Mouse (Mus musculus) layer of hippocampus, adult 18-20 months (tissue): Measurements from ENCODE around the gene Cdkal1. TPM values are rescaled to one million over a fixed set of nuclear protein-coding genes. Genes with fewer than 3 reads are reported as not detected.

Experiments used
- DNase-seq, 2 experiments: peaks; one replicate each; pipeline ENCODE4 v3.0.0; 2022; ENCODE audit warnings: low spot score in 2 of 2
- total RNA-seq, 2 experiments: library from RNA; stranded (reverse); gene quantifications; 2 replicates each; pipeline ENCODE4 v1.2.3; 2021

The Cdkal1 gene
- total RNA-seq, 2 experiments from 2014 or later: 26.0 to 26.3 TPM

DNA sequence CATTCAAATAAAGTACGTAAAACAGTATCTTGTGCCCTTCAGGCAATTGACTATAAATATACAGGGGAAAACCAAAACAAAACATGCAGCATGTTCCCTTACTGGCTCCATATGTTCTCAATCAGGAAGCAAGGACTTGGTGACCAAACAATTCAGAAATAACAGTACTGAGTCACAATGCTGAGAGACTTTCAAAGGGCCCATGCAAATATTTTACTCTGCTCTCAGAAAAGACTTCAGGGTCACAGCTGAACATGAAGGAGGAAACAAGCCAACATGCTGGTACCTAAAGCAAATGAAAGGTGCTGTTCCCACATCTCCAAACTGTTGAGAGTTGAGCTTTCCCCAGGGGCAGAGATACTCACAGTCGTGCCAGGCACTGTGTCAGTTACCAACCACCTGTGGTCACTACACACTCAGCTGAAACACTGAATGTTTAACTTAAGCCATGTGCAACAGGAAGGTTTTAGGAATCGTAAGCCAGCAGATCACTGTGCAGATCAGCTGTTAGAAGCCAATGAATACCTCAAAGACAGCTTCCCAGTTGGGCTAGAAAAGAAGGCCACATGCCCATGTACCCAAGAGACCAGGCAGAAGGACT, 140.1 kb downstream of the Cdkal1 start:
- DNase-seq: peak in 1 of 2 experiments; percentile 8

DNA sequence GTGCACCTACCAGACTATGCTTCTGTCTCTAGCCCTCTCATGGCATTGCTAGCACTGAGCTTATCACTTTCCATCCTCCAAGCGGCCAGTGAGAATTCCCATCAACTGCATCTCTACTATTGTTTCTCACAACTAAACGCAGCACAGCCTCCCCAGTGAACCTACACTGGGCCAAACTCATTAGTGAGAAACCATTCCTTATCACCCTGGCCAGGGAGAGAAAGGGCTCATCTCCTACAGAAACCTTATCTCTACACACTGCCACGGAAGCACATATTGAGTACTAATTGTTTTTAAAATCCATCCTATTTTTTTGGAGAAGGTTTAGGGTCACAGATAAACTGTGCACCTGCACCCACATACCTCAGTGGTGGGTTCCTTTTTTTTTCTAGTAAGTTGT, 147.9 kb downstream of the Cdkal1 start:
- DNase-seq: no peak

DNA sequence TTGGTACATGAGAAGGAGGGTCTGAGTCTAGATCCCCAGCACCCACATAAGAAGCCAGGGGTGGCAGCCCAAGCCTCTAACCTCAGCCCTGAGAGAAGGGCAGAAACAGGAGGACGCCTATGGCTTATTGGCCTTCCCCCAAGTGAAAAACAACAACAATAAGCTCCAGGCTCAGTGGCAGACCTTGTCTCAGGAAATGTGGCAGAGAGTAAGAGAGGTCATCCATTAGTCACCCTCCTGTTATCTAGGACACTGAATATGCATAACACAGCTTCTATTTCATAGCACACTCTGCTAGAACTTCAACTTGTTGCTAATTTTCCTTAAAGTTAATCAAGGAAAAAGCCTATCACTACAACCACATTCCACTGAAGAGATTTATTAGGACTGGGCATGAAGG, 154.1 kb downstream of the Cdkal1 start:
- no peak for DNase-seq

DNA sequence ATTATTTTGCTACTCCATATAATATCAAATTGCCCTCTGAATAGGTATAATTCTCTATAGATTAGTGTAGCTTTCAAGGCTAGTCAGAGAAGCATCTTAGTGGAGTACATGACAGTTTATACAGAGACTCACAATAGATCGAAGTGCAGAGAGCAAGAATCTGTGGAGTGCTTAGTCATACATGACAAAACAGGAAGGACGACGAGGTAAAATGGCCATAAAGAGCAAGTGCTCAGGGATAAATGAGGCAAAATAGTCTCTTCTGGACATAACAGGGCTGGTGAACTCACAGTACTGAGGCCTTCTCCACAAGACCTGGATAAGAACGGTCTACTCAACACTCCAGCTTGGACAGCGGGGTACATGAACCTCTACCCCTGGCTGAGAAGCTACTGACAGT, 155.6 kb downstream of the Cdkal1 start:
- DNase-seq: no peak

DNA sequence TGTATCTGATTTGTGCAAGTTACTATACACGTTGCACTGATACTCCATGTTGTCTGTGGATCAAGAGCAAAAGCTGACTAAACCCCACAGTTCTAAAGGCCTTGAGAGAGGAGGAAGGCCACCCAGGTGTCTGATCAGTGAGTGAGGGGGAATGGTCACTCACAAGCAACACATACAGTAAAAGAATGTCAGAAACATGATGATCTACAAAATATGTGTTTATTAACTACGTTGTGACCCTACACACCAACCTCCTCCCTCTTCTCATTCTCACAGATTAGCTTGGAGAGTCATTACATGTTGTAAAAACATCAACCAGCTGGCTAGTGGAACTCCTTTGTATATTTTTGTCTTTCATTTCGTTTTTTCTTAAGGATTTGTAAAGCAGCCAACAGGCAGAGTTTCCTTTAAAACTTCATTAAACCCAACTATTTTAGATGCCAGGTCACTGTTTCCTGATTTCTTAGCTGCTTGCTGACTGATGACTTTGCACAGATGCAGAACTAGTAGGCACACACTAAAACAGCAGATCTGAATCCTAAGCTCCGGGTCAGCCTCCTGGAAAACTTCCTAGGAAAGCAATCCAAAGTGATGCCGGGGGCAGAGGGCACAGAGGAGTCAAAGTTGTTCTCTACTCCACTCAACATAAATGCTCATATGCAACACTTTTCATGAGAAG, 157.0 kb downstream of the Cdkal1 start:
- DNase-seq: no peak

DNA sequence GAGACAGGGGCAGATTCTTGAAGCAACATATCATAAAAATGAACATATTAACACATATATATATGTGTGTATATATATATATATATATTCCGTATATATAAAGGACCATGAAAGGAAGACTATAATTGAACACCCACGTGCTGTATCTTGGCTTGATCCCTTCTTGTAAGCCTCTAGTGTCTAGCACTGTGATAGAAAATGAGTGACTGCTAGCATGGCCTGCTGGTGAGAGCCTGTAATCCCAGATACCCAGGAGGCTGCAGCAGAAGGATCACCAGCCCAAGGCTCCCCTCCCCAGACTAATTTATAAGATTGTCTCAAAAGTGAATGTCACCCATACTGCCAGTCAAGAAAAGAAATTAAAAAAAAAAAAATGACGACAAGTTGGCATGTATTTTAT, 158.2 kb downstream of the Cdkal1 start:
- DNase-seq: no peak

DNA sequence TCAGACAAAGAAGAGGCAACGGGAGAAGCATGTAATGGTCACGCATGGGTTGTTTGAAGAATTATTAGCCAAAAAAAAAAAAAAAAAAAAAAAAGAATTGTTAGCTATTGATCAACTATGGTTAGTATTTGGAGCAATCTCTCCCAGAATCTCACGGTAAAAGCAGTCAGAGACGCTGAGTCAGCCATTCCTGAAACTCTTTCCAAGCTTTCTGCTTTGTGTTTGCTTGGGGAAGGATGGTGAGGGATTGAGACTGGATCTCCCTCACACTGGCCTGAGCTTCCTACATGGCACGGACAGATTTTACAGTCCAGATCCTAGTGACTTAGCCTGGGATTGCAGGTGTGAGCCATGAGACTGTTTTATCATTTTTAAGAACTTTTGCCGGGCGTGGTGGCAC, 164.7 kb downstream of the Cdkal1 start:
- no peak for DNase-seq

DNA sequence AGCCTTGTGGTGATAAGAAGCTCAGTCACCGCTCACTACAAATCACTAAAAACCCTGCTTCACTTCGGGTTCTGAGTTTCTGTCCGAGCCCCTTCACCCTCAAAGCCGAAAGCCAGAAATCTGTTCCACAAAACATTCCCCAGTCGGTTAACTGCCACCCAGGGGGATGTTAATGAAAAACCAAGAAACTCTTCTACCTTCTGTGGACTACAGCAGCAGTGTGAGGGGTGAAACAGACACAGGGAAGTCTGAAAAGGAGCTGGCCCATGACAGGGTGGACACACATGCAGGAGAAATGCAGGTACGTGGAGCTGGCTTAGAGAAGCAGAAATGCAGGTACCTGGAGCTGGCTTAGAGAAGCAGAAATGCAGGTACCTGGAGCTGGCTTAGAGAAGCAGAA, 166.6 kb downstream of the Cdkal1 start:
- no peak for DNase-seq

DNA sequence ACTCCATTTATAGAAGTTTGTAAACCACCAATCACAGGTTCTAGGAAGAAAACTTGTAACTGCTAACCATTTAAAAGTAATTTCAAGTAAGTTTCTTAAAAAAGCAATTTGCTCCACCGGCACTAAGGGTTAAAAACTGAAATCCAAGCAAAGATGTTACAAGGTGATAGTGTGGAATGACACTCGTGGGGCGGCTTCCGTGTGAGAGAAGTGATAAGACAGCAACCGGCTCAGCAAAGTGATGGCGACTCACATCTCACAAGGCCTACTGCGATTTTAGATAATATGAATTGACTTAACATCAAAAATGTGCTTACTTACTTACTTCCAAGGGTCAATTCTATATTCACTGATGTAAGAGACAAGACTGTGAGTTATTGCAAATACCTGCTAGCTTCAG, 167.6 kb downstream of the Cdkal1 start:
- no peak for DNase-seq

DNA sequence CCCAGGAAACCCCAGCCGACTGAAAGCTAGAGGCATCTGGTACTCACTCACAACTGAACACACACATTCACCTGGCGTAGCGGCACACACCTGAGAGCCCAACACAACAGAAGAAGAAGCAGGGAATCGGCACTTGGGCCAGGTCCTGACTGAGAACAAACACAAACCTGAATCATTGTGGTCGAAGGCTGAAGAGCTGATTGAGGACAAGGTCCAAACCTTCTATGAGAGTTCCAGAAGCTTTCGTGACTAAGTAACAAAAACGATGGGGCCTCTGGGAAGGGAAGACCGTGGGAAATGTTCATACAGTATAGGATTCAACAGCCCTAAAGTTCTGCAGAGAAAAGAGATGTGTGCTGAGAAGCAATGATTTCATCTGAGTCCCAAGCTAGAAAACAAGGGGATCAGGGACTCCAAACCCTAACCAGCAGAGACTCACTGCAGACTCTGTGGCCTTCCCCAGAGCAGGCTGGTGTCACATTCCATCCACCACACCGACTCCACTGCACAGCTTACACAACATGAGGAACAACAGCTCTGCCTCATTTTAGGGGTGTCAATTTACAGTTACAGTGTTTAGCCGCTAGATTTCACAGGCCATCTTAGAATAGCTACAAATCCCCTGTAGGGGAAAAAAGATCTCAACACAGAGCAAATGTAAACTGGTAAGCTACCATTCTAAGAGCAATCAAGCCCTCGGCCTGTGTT, 175.8 kb downstream of the Cdkal1 start:
- DNase-seq: no peak

DNA sequence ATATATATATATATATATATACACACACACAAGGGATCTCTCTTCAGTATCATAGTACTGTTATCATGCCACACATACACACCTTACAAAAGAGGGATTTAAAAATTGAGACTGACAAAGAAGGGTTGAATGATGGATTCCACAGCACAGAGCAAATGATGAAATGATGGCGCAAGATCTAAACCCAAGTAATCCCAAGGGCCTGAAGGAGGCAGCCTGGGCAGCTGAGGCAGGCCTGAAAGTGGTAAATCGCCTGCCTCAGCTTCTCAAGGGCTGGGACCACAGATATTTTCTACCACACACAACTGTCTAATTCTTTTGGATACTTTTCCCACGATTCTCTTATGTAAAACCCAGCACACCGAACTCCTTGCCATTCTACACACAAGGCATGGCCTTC, 177.9 kb downstream of the Cdkal1 start:
- no peak for DNase-seq

DNA sequence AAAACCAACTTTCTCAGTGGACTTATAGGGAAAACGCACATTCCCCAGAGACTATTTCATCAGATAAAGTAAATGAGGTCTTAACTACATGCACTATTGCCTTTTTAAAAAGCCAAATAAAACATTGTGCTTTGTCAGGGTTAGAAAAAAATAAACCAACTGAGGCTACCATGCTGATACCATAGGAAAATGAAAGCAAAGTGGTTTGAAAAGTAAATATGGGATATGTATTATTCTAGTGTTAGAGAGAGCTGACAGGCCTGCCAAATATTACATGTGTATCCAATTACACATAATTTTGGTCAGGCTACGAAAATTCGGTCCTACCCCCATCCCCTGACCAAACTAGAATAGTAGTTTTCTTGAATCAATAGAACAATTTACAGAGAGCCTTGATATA, 184.8 kb downstream of the Cdkal1 start:
- DNase-seq: no peak

DNA sequence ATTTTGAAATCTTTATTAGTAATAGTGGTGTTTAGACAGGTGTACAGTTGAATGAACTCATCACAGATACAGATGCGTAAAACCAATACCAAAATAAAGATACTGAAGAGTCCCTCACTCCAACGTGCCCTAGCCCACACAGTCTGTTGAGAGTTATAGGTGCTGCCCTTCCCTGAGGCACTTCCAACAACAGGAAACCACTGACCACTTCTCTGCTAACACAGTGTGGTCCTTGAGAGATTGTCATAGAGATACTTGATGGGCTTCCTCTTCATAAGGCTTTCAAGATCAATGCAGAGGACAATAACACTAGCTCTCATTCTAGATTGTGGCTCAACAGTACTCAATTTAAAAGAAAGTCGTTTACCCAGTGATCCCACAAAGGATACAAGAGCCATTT, 191.6 kb downstream of the Cdkal1 start:
- DNase-seq: no peak

DNA sequence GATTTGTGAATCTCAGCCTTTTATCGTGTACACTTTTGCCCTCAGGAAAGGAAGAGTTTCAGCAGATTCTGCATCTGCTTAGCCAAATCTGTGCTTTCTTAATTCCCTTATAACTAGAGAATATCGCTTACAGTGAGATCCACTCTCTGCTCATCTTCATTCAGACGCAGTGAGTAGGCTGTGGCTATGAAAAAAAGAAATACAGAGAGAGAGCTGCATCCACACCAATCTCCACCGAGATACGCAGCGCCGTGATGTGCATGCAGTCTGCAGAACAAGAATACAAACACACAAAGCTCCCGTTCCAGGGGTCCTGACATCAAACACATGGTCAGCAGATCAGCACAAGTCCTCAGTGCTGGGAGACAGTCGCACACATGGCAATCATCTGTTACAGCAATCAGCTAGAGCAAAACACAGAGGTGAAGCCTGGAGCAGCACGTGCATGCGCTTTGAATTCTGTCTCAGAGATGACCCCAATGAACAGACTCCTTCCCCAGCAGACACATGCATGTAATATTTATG, 199.6 kb downstream of the Cdkal1 start:
- DNase-seq: peak in 1 of 2 experiments; percentile 9

DNA sequence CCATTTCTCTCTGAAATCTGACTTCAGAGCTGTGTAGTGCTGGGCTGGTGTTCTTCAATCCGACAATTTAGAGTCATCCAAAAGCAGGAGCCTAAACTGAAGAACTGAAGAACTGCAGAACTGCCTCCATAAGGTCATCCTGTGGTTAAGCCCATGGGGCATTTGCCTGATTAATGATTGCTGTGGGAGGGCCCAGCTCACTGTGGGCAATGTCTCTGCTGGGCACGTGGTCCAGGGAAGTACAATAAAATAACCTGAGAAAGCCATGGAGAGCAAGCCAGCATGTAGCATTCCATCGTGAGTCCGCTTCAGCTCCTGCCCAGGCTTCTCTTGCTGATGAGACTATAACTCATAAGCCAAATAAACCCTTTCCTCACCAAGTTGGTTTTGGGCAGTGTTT, 202.1 kb downstream of the Cdkal1 start:
- DNase-seq: no peak

DNA sequence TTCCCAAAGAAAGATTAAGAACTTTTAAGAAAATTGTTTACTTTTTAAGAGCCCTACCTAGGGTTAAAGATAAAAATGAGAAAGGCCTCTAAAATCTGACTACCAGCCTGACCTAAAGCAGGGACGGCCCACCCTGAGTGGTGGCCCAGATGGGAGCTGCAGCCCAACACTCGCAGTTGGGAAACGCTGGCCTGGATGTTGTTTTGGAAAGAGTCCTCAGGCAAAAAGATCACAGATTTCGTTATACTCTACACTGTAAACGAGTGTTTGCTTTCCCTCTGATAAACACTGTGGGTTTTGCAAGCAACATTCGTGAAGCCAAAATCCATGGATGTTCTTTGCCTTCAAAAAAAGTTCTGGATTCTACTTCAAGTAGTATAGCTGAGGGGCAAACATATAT, 202.7 kb downstream of the Cdkal1 start:
- no peak for DNase-seq

DNA sequence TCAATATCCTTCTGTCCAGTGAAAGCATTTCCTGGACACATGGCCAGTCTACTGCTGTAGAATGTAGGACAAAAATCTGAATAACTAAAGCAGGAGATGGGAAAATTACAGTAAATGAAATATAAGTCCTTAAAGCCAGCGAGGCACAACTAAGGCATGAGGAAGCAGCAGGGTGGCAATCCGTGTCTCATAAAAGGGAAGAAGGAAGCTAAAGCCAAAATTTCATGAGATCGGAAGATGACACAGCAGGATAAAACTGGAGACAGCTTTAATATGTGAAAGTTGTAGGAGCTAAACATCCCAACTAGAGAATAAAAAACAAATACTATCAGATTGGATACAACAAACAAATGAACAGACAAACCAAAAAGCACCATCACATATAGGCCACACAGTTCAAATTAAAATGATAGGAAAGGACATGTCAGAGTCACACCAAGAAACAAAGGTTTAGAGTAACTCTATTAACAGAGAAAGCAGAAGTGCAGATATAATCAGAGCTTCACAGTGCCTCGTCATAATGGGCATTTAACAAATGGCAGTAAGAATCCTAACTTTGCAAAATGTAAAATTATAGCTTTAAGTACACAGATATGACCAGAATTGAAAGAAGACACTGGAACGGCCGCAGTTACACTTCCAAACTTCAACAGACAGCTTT, 204.8 kb downstream of the Cdkal1 start:
- no peak for DNase-seq

DNA sequence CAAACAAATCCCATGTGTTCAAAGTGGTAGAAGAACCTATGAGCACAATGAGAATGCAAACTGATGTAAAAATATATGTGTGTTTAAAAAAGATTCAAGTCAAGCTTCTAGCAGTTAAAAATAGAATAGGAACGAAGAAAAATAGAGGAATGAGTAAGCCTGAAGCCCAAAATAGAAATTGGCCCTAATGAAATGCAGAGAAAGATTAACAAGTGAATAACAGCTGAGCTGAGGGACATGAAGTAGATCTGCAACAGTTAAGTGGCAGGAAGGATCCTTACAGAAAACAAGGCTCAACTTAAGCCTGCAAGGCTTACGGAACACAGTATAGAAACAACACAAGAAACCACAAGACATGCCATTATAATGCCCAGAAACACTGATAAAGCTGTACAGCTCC, 205.9 kb downstream of the Cdkal1 start:
- no peak for DNase-seq

DNA sequence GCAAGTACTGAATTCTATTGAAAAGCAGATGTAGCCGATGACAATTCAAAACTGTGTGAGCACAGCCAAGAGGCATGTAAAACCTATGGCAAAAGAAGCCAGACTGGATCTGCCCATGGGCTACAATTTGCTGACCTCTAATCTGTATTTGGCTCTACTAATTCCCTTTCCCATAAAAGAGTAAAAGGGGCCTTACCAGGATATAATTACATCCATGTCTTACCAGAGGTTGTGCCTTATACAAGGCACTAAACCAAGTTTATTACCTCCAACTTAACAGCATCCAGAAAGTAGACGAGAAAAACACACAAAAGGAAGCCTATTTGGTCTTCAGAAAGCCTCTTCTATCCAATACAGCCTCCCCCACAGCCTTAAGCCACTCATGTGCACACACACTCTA, 213.2 kb downstream of the Cdkal1 start:
- no peak for DNase-seq

DNA sequence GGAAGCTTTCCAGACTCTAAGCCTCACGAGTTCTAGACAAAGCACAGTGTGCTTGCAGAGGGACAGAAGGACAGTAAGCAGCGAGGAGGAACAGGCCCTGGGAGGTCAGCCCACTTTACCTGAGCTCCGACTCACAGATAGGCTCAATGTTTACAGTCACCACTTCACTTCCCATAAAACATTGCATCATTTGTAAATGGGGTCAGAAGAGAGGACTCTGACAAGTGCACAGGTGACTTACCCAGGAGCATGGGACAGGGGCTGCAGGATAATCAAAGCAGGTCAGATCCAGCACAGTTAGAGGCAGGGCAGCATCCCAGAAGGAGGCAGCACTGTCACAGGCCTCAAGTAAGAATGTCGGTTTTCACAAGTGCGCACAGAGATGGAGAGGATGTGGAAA, 214.3 kb downstream of the Cdkal1 start:
- DNase-seq: no peak

DNA sequence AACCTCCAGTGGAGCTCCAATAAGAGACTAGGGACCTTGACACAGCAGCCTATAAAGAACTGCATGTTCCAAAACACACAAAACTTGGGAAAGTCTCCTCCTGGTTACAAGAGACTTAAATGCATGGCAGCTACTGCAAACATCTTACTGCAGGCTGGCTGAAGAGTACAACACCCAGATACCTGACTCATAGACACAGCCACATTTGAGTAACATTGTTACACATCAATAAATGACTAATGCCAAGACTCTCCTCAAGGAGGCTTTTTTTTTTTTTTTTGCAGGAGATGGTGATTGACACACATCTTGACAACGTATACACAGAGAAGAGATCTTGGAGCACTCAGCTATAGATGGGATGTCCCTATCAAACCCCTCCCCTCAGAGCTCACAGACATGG, 215.3 kb downstream of the Cdkal1 start:
- no peak for DNase-seq

DNA sequence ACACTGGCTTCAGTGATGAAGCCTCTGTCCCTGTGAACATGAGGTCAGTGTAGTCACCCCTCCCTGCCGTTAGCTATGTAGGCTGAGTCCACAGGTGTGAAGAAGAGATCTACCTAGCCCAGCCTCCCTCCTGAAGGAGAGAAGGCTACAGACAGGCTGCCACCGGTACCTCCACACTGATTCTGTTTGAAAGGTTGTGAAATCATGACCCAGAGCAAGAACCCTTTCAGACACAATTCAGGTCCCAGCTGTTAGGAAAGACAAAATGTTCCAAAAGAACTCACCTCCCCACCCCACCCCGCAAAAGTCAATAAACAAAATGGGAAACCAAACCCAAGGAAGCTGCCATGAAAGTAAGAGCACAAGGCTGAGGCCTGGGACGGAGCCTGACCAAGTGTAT, 217.2 kb downstream of the Cdkal1 start:
- DNase-seq: no peak
